Mouse (Mus musculus) urinary bladder, adult 18-20 months (tissue): ENCODE results near the gene Rrp36.

Experiments
- DNase-seq, 2 experiments: peaks; one replicate each; pipeline ENCODE4 v3.0.0; 2022; ENCODE audit warnings: low spot score in 2 of 2, mixed read lengths in 2 of 2

Rrp36 gene

GRCm38 (mm10) chr17:46647279-46647678 is 26.9 kb downstream of the Rrp36 start:
- DNase-seq, result no peak

- no peak for DNase-seq
These were observed 27.9 kb downstream of the Rrp36 start for GRCm38 (mm10) chr17:46646322-46646662.

- peak; percentile 97 to 99 for DNase-seq
These were observed 28.4 kb downstream of the Rrp36 start, which contains the start of the genes Klc4 and Mrpl2 for GRCm38 (mm10) chr17:46645561-46646321. Gene Klc4, minus strand, starts transcription at chr17:46646022. Gene Mrpl2, plus strand, starts transcription at chr17:46646229.

- peak; percentile 55 to 72 for DNase-seq
These were observed 29.2 kb downstream of the Rrp36 start for GRCm38 (mm10) chr17:46644916-46645475.

- no peak for DNase-seq
These were observed 29.9 kb downstream of the Rrp36 start for GRCm38 (mm10) chr17:46644152-46644805.

GRCm38 (mm10) chr17:46642060-46642459 is 32.1 kb downstream of the Rrp36 start:
- DNase-seq, result no peak

GRCm38 (mm10) chr17:46639929-46640328 is 34.2 kb downstream of the Rrp36 start:
- DNase-seq, result no peak

GRCm38 (mm10) chr17:46636831-46637523 is 37.2 kb downstream of the Rrp36 start:
- no peak for DNase-seq

GRCm38 (mm10) chr17:46629685-46630441 is 44.3 kb downstream of the Rrp36 start:
- DNase-seq, result peak in 1 of 2 experiments; percentile 68

GRCm38 (mm10) chr17:46628791-46629684 is 45.1 kb downstream of the Rrp36 start, which contains the start of gene Ptk7:
Gene Ptk7, minus strand, starts transcription at chr17:46629504.
- DNase-seq, result peak; percentile 48 to 76

- DNase-seq, result no peak
These were observed 45.7 kb downstream of the Rrp36 start for GRCm38 (mm10) chr17:46628471-46628790.

GRCm38 (mm10) chr17:46627409-46627808 is 46.7 kb downstream of the Rrp36 start:
- DNase-seq, result no peak

GRCm38 (mm10) chr17:46624598-46624997 is 49.6 kb downstream of the Rrp36 start:
- no peak for DNase-seq

- DNase-seq, result no peak
These were observed 50.2 kb downstream of the Rrp36 start for GRCm38 (mm10) chr17:46623819-46624557.

- no peak for DNase-seq
These were observed 51.9 kb downstream of the Rrp36 start for GRCm38 (mm10) chr17:46622269-46622668.

GRCm38 (mm10) chr17:46621324-46621723 is 52.8 kb downstream of the Rrp36 start:
- DNase-seq, result no peak

GRCm38 (mm10) chr17:46619683-46620357 is 54.3 kb downstream of the Rrp36 start:
- no peak for DNase-seq

- no peak for DNase-seq
These were observed 55.1 kb downstream of the Rrp36 start for GRCm38 (mm10) chr17:46618769-46619682.
